Mouse (Mus musculus): ENCODE results near the gene Runx1.

DNA sequence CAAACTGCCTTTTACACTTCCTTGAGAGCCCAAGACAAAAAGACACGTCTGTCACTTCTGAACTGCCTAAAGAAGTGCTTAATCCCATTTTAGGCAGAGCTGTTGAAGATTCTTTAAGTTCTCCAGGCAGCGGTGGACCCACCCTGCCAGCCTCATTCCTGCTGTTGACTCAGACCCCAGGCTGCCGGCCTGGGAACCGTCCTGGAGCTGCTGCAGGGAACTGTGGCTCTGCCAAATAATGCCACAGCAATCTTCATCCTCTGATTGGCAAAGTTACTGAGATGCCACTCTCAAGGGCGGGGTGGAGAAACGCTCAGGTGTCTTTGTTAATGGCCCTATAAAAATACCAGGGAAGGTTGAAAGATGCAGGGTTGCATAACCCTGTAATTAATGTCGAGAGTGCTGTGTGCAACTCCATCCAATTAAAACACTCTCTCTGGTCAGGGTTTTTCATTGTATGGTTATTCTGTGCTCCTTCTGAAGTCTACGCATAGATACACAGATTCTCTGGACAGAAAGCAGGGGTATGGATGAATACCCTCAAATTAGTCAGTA lies 2.4 kb upstream of the Runx1 start:
- no peak for TF ChIP-seq ZC3H11A (IDR thresholded peaks at IDR 0.05; ENCODE audit: borderline replicate concordance, low read depth, low read length)
- no peak for TF ChIP-seq ZNF384 (IDR thresholded peaks at IDR 0.05; ENCODE audit: low read depth, low read length)
- no peak for TF ChIP-seq HCFC1 (IDR thresholded peaks at IDR 0.05; ENCODE audit: borderline replicate concordance, insufficient read depth, low read length)
- no peak for TF ChIP-seq CHD2 (IDR thresholded peaks at IDR 0.05; ENCODE audit: low read depth, low read length)

Measured in ES-E14 (cell line).